11 mouse cellular contexts compared by ENCODE assay signal in the genomic region with DNA sequence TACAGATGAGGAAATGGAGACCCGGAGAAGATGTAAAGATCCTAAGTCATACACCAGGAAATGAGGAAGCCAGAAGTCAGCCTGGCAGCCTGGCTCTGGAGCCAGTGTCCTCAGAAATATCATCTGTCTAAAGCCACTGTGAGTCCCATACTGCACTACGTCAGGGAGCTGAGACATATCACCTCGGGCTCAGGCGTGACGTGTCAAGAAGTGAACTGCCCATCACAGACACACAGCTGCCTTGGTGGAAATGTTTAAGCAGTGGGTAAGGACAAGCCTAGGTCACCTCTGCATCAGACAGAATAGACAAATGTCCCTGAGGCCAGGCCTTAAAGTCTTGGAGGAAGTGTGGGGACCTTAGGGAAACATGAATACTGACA.
DNase-seq lines count a peak whose midpoint lies in the region; ATAC-seq and TF ChIP-seq lines count a peak whose summit lies in the region.
"Had no signal": no experiment of that assay in that cellular context is flagged by ENCODE, and none has a peak within 500 bp of the region (broad histone marks: within the 10 kb centered on the region; RNA-seq: fewer than 3 reads in every experiment).

No protein-coding gene starts in this region.

- H3K27ac ChIP-seq in forebrain, embryonic 10.5 days, result peak overlapping the region; percentile 81
- no peak overlapping the region for H3K27ac ChIP-seq in forebrain, embryonic 11.5 days (ENCODE audit: low read depth, low read length)
- H3K27ac ChIP-seq in layer of hippocampus, adult 2 months, result peak overlapping the region; percentile 85
- peak overlapping the region; percentile 65; the same call in 1 of the 2 replicates for H3K27ac ChIP-seq in forebrain, embryonic 12.5 days
- H3K27ac ChIP-seq in limb, embryonic 15.5 days, result peak overlapping the region; percentile 63

- ATAC-seq in forebrain, embryonic 11.5 days (replicated peaks; ENCODE audit: low FRiP score), result no peak
- no peak for ATAC-seq in forebrain, embryonic 12.5 days (ENCODE audit: low FRiP score)
- ATAC-seq in limb, embryonic 15.5 days (ENCODE audit: insufficient number of reproducible peaks, low FRiP score, low TSS enrichment, low read depth), result no peak

- H3K36me3 ChIP-seq in forebrain, embryonic 10.5 days (replicated peaks), result peaks cover 8% of the 10 kb centered on the region
- H3K36me3 ChIP-seq in forebrain, embryonic 11.5 days (ENCODE audit: control insufficient read depth, insufficient read depth, low read length), result no peaks in the 10 kb centered on the region
- peaks cover 9% of the 10 kb centered on the region for H3K36me3 ChIP-seq in forebrain, embryonic 12.5 days (replicated peaks)
- no peaks in the 10 kb centered on the region for H3K36me3 ChIP-seq in limb, embryonic 15.5 days

- H3K4me2 ChIP-seq in forebrain, embryonic 11.5 days (ENCODE audit: low read depth, low read length, severe bottlenecking), result no peak overlapping the region
- H3K4me2 ChIP-seq in forebrain, embryonic 12.5 days, result no peak overlapping the region
- no peak overlapping the region for H3K4me2 ChIP-seq in limb, embryonic 15.5 days

- DNase-seq in forebrain, embryonic 10.5 days (ENCODE audit: extremely low spot score, low spot score), result no peak
- no peak for DNase-seq in forebrain, embryonic 11.5 days (ENCODE audit: low spot score)
- no peak for DNase-seq in layer of hippocampus, adult 2 months (ENCODE audit: low spot score in 2 of 2)
- DNase-seq in layer of hippocampus, adult 9-10 months (ENCODE audit: low spot score), result no peak
- DNase-seq in layer of hippocampus, postnatal 36 days, result no peak
- DNase-seq in yolk sac, embryonic 10.5 days (ENCODE audit: low spot score), result no peak
- DNase-seq: B cell, adult 2 months; thymus, adult 2 months had no signal

- H3K9ac ChIP-seq in forebrain, embryonic 11.5 days (ENCODE audit: low read length), result no peak overlapping the region
- H3K9ac ChIP-seq in forebrain, embryonic 12.5 days, result no peak overlapping the region
- no peak overlapping the region for H3K9ac ChIP-seq in limb, embryonic 15.5 days

- peaks cover 8% of the 10 kb centered on the region; the same call in 1 of the 2 replicates for H3K9me3 ChIP-seq in forebrain, embryonic 10.5 days
- peaks cover 3% of the 10 kb centered on the region; the same call in 1 of the 2 replicates for H3K9me3 ChIP-seq in forebrain, embryonic 11.5 days (ENCODE audit: control insufficient read depth, low read length)
- H3K9me3 ChIP-seq in forebrain, embryonic 12.5 days, result no peaks in the 10 kb centered on the region
- H3K9me3 ChIP-seq in limb, embryonic 15.5 days, result no peaks in the 10 kb centered on the region

- no peak overlapping the region for H3K4me3 ChIP-seq in forebrain, embryonic 10.5 days
- H3K4me3 ChIP-seq in forebrain, embryonic 11.5 days (ENCODE audit: low read depth, low read length), result no peak overlapping the region
- no peak overlapping the region for H3K4me3 ChIP-seq in layer of hippocampus, adult 2 months
- no peak overlapping the region for H3K4me3 ChIP-seq in forebrain, embryonic 12.5 days (replicated peaks)
- no peak overlapping the region for H3K4me3 ChIP-seq in limb, embryonic 15.5 days

- no peaks in the 10 kb centered on the region for H3K27me3 ChIP-seq in forebrain, embryonic 10.5 days (ENCODE audit: poor library complexity, severe bottlenecking)
- no peaks in the 10 kb centered on the region for H3K27me3 ChIP-seq in forebrain, embryonic 11.5 days (ENCODE audit: control insufficient read depth, insufficient read depth, low read length)
- no peaks in the 10 kb centered on the region for H3K27me3 ChIP-seq in forebrain, embryonic 12.5 days
- H3K27me3 ChIP-seq in limb, embryonic 15.5 days, result no peaks in the 10 kb centered on the region
- H3K27me3 ChIP-seq: Patski had no signal

- no peak for TF ChIP-seq CTCF in layer of hippocampus, adult 2 months (conservative IDR thresholded peaks at IDR 0.05)

- H3K4me1 ChIP-seq in forebrain, embryonic 10.5 days, result peaks cover 29% of the 10 kb centered on the region
- peaks cover 7% of the 10 kb centered on the region for H3K4me1 ChIP-seq in forebrain, embryonic 11.5 days (replicated peaks; ENCODE audit: control insufficient read depth, insufficient read depth, low read length)
- H3K4me1 ChIP-seq in forebrain, embryonic 12.5 days, result peaks cover 32% of the 10 kb centered on the region
- H3K4me1 ChIP-seq in limb, embryonic 15.5 days, result peaks cover 45% of the 10 kb centered on the region

- WGBS in forebrain, embryonic 10.5 days, result 83% methylated on average over 5 of the region's 5 CpGs
- 89% methylated on average over 5 of the region's 5 CpGs for WGBS in forebrain, embryonic 11.5 days
- WGBS in forebrain, embryonic 12.5 days, result 86% methylated on average over 5 of the region's 5 CpGs
- 67% methylated on average over 5 of the region's 5 CpGs for WGBS in limb, embryonic 15.5 days
